Mouse (Mus musculus) CH12.LX (cell line): ENCODE measurements around the gene Rab3d. TPM values are rescaled to one million over a fixed set of nuclear protein-coding genes. Genes with fewer than 3 reads are reported as not detected.

ENCODE experiments used
- DNase-seq: peaks from one replicate; pipeline ENCODE4 v3.0.0-alpha.2; 2013; ENCODE audit errors: extremely low read depth
- H3K27ac ChIP-seq: 2 replicates; pipeline ENCODE4 v1.5.1; 2012; ENCODE audit warnings: low read depth, mild to moderate bottlenecking, control low read depth, moderate library complexity; ENCODE audit not compliant: insufficient read depth
- H3K27me3 ChIP-seq: replicated peaks from 2 replicates; pipeline ENCODE3; 2012; ENCODE audit warnings: inconsistent platforms
- H3K36me3 ChIP-seq, 2 experiments: replicated peaks in 1 of 2; 2 replicates each; pipeline versions ENCODE3 to v1.6.1; 2012; ENCODE audit warnings: inconsistent platforms in 1 of 2, low read length in 1 of 2, mild to moderate bottlenecking in 1 of 2, mixed read lengths in 1 of 2, moderate library complexity in 1 of 2; ENCODE audit not compliant: control insufficient read depth in 1 of 2, insufficient read depth in 1 of 2
- H3K4me1 ChIP-seq, 2 experiments: 2 replicates each; pipeline ENCODE4 v1.6.1; 2012; ENCODE audit warnings: inconsistent platforms in 1 of 2, moderate library complexity in 1 of 2; ENCODE audit not compliant: insufficient read depth in 2 of 2, control insufficient read depth in 1 of 2
- H3K4me2 ChIP-seq: 2 replicates; pipeline ENCODE4 v1.6.1; 2012; ENCODE audit warnings: low read depth, mild to moderate bottlenecking, control low read depth; ENCODE audit not compliant: poor library complexity, insufficient read depth, severe bottlenecking
- H3K4me3 ChIP-seq, 3 experiments: fragments of 150-350 bp in 1 of 3; sonication (generic) in 1 of 3; replicated peaks in 1 of 3; 2 replicates each; pipeline versions ENCODE3 to v1.5.1; 2011 to 2012; ENCODE audit warnings: low read depth in 2 of 3, low read length in 2 of 3, mild to moderate bottlenecking in 2 of 3, moderate library complexity in 2 of 3, control low read depth in 1 of 3, improper control_type of control experiment in 1 of 3, inconsistent platforms in 1 of 3, mixed read lengths in 1 of 3; ENCODE audit not compliant: poor library complexity in 1 of 3
- H3K79me2 ChIP-seq: replicated peaks from 2 replicates; pipeline ENCODE4 v1.6.1; 2012; ENCODE audit warnings: mild to moderate bottlenecking, moderate library complexity; ENCODE audit not compliant: control insufficient read depth, poor library complexity, insufficient read depth, severe bottlenecking; ENCODE audit errors: extremely low read depth
- H3K9ac ChIP-seq: 2 replicates; pipeline ENCODE4 v1.6.1; 2012; ENCODE audit warnings: low read depth, mild to moderate bottlenecking, control low read depth, moderate library complexity; ENCODE audit not compliant: insufficient read depth
- H3K9me3 ChIP-seq: replicated peaks from 2 replicates; pipeline ENCODE3; 2012; ENCODE audit warnings: low read length, inconsistent platforms, mixed read lengths
- CHD1 ChIP-seq: IDR thresholded peaks from 2 replicates; pipeline ENCODE4 v1.6.1; 2012; ENCODE audit warnings: low read depth, low read length, improper control_type of control experiment, inconsistent platforms
- CHD2 ChIP-seq: IDR thresholded peaks from 2 replicates; pipeline ENCODE4 v1.6.1; 2011; ENCODE audit warnings: low read length, improper control_type of control experiment
- CTCF ChIP-seq, 2 experiments: IDR thresholded peaks in 1 of 2; conservative IDR thresholded peaks in 1 of 2; 2 replicates each; pipeline ENCODE4 v1.5.1; 2011 to 2012; ENCODE audit warnings: low read depth in 2 of 2, low read length in 2 of 2, improper control_type of control experiment in 1 of 2, inconsistent platforms in 1 of 2, mild to moderate bottlenecking in 1 of 2, moderate library complexity in 1 of 2
- ETS1 ChIP-seq: conservative IDR thresholded peaks from 2 replicates; pipeline ENCODE4 v1.6.1; 2012; ENCODE audit warnings: low read depth, mild to moderate bottlenecking, inconsistent platforms, low read length, improper control_type of control experiment, moderate library complexity
- GABPA ChIP-seq: IDR thresholded peaks from 2 replicates; pipeline ENCODE4 v1.6.1; 2012; ENCODE audit warnings: low read depth, low read length, improper control_type of control experiment, inconsistent platforms; ENCODE audit not compliant: insufficient replicate concordance
- HCFC1 ChIP-seq: IDR thresholded peaks from 2 replicates; pipeline ENCODE4 v1.6.1; 2012; ENCODE audit warnings: low read depth, mild to moderate bottlenecking, inconsistent platforms, low read length, improper control_type of control experiment
- IRF4 ChIP-seq: IDR thresholded peaks from 2 replicates; pipeline ENCODE4 v1.6.1; 2014; ENCODE audit warnings: low read depth, mild to moderate bottlenecking, inconsistent platforms, low read length, improper control_type of control experiment
- JUN ChIP-seq: IDR thresholded peaks from 2 replicates; pipeline ENCODE4 v1.6.1; 2011; ENCODE audit warnings: low read depth, mild to moderate bottlenecking, low read length, improper control_type of control experiment, moderate library complexity; ENCODE audit not compliant: insufficient read depth
- KAT2A ChIP-seq: IDR thresholded peaks from 2 replicates; pipeline ENCODE4 v1.6.1; 2012; ENCODE audit warnings: low read length, improper control_type of control experiment, inconsistent platforms; ENCODE audit not compliant: insufficient replicate concordance
- MAFK ChIP-seq: IDR thresholded peaks from 2 replicates; pipeline ENCODE4 v1.6.1; 2011; ENCODE audit warnings: low read length, improper control_type of control experiment; ENCODE audit not compliant: insufficient replicate concordance
- MAZ ChIP-seq: IDR thresholded peaks from 2 replicates; pipeline ENCODE4 v1.6.1; 2012; ENCODE audit warnings: low read depth, mild to moderate bottlenecking, inconsistent platforms, low read length, improper control_type of control experiment, moderate library complexity
- MEF2A ChIP-seq: IDR thresholded peaks from 2 replicates; pipeline ENCODE4 v1.6.1; 2014; ENCODE audit warnings: low read depth, mild to moderate bottlenecking, inconsistent platforms, low read length, improper control_type of control experiment, borderline replicate concordance
- MYC ChIP-seq: IDR thresholded peaks from 2 replicates; pipeline ENCODE4 v1.6.1; 2011; ENCODE audit warnings: low read depth, mild to moderate bottlenecking, improper control_type of control experiment, low read length
- NELFE ChIP-seq: IDR thresholded peaks from 2 replicates; pipeline ENCODE4 v1.6.1; 2011; ENCODE audit warnings: low read depth, low read length, improper control_type of control experiment
- PAX5 ChIP-seq: IDR thresholded peaks from 2 replicates; pipeline ENCODE4 v1.6.1; 2012; ENCODE audit warnings: low read length, inconsistent platforms, mixed read lengths
- POLR2A ChIP-seq: IDR thresholded peaks from 2 replicates; pipeline ENCODE4 v1.6.1; 2011; ENCODE audit warnings: low read depth, mild to moderate bottlenecking, improper control_type of control experiment, low read length
- POLR2AphosphoS2 ChIP-seq: IDR thresholded peaks from 2 replicates; pipeline ENCODE4 v1.6.1; 2011; ENCODE audit warnings: low read depth, low read length, improper control_type of control experiment
- RCOR1 ChIP-seq: conservative IDR thresholded peaks from 2 replicates; pipeline ENCODE4 v1.6.1; 2012; ENCODE audit warnings: low read depth, mild to moderate bottlenecking, inconsistent platforms, low read length, improper control_type of control experiment
- SIN3A ChIP-seq: IDR thresholded peaks from 2 replicates; pipeline ENCODE4 v1.6.1; 2012; ENCODE audit warnings: low read length, improper control_type of control experiment, inconsistent platforms
- SMC3 ChIP-seq: IDR thresholded peaks from 2 replicates; pipeline ENCODE4 v1.6.1; 2011; ENCODE audit warnings: low read depth, low read length, improper control_type of control experiment
- TCF12 ChIP-seq: IDR thresholded peaks from 2 replicates; pipeline ENCODE4 v1.6.1; 2014; ENCODE audit warnings: low read depth, mild to moderate bottlenecking, inconsistent platforms, low read length, improper control_type of control experiment
- UBTF ChIP-seq: IDR thresholded peaks from 2 replicates; pipeline ENCODE4 v1.6.1; 2012; ENCODE audit warnings: low read depth, mild to moderate bottlenecking, inconsistent platforms, low read length, improper control_type of control experiment, moderate library complexity
- USF2 ChIP-seq: conservative IDR thresholded peaks from 2 replicates; pipeline ENCODE4 v1.6.1; 2011; ENCODE audit warnings: low read depth, low read length, improper control_type of control experiment
- ZKSCAN1 ChIP-seq: IDR thresholded peaks from 2 replicates; pipeline ENCODE4 v1.6.1; 2012; ENCODE audit warnings: low read depth, inconsistent platforms, low read length, improper control_type of control experiment, borderline replicate concordance
- ZMIZ1 ChIP-seq: IDR thresholded peaks from 2 replicates; pipeline ENCODE4 v1.6.1; 2012; ENCODE audit warnings: low read depth, mild to moderate bottlenecking, inconsistent platforms, low read length, improper control_type of control experiment
- ZNF384 ChIP-seq: IDR thresholded peaks from 2 replicates; pipeline ENCODE4 v1.6.1; 2012; ENCODE audit warnings: low read depth, low read length, improper control_type of control experiment, inconsistent platforms
- dilution Hi-C: fragments of 300-500 bp; cut with MboI; formaldehyde crosslinking; loops from 2 replicates; pipeline ENCODE4 v1.14.3; 2020; ENCODE audit warnings: low sequenced_read_pairs; ENCODE audit not compliant: extremely low pct_unique_long_range_greater_than_20kb, extremely low pct_ligation_motif_present
- in situ Hi-C: fragments of 300-500 bp; cut with MboI; formaldehyde crosslinking; loops from 3 replicates; pipeline ENCODE4 v1.14.3; 2019; ENCODE audit warnings: low sequenced_read_pairs, low pct_ligation_motif_present, low pct_unique_long_range_greater_than_20kb, mixed read lengths
- polyA plus RNA-seq: library from polyadenylated mRNA; unstranded; fragments of >175 nt; gene quantifications from 2 replicates; pipeline ENCODE4 v1.2.1, GENCODE M21; 2012; ENCODE audit warnings: low read depth; ENCODE audit not compliant: insufficient read length
- total RNA-seq, 2 experiments: library from RNA; depleted of rRNA; stranded (reverse); fragments of 300-350 nt in 1 of 2; fragments of >200 nt in 1 of 2; gene quantifications; 2 replicates each; pipeline ENCODE4 v1.2.3; 2012 to 2014

Gene Rab3d
- total and polyA plus RNA-seq, 3 experiments, result 0.90 to 3.7 (median 0.91) TPM

DNA sequence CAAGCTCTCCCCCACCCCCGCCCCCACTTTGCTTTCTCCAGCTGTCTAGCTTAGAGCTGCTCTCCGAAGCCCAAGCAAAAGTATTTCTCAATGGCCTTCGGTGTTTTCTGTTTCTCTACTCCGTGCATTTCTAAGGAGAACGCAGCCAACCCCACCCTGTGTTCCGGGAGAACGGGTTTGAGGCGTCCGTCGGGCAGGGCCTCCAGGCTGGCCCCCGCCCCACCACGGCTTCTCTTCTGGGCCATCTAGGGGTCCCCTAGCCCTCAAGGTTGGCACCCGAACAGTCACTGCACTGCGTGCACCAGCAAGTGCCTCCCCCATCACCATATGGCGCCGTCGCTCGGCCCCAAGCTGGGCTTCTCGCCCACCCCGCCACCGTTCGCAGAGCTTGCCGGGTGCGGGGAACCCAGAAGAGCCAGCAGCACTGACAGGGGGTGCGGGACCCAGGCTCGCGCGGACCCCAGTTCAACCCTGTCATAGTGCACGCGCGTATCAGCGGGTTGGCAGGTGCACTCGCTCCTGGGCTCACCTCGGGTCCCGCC, 428 bp downstream of the Rab3d start:
- H3K4me3 ChIP-seq, result peak overlapping the region; percentile 53 to 73 (median 53)
- no peaks in the 10 kb centered on the region for H3K9me3 ChIP-seq
- dilution Hi-C loops, result no loop called here
- no peak for TF ChIP-seq ZKSCAN1
- TF ChIP-seq ZNF384, result no peak
- no peak for TF ChIP-seq MEF2A
- no peak for TF ChIP-seq ETS1
- no peak for TF ChIP-seq CTCF (conservative IDR thresholded peaks at IDR 0.05 in 1 of 2, IDR thresholded peaks at IDR 0.05 in 1 of 2; ENCODE audit: low read depth in 2 of 2, low read length in 2 of 2)
- no peak for TF ChIP-seq UBTF
- no peak for TF ChIP-seq MAZ
- no peak for TF ChIP-seq SMC3
- TF ChIP-seq IRF4, result no peak
- no peak for TF ChIP-seq CHD1
- no peak for TF ChIP-seq PAX5
- no peak for TF ChIP-seq TCF12
- TF ChIP-seq NELFE, result no peak
- no peak for TF ChIP-seq SIN3A
- no peak for TF ChIP-seq ZMIZ1
- no peak for TF ChIP-seq POLR2AphosphoS2
- no peak for TF ChIP-seq HCFC1
- no peak for TF ChIP-seq GABPA
- TF ChIP-seq MAFK, result no peak
- TF ChIP-seq MYC, result no peak
- H3K4me2 ChIP-seq, result peak overlapping the region; percentile 60
- H3K4me1 ChIP-seq, result peaks cover 6 to 9% of the 10 kb centered on the region in 2 experiments; a peak in 3 of 4 replicates
- no peaks in the 10 kb centered on the region for H3K79me2 ChIP-seq
- no peaks in the 10 kb centered on the region for H3K36me3 ChIP-seq
- H3K27ac ChIP-seq, result no peak overlapping the region
- H3K9ac ChIP-seq, result peak overlapping the region; percentile 35
- in situ Hi-C loops, result no loop called here
- peaks cover 54% of the 10 kb centered on the region for H3K27me3 ChIP-seq
- no peak for DNase-seq

DNA sequence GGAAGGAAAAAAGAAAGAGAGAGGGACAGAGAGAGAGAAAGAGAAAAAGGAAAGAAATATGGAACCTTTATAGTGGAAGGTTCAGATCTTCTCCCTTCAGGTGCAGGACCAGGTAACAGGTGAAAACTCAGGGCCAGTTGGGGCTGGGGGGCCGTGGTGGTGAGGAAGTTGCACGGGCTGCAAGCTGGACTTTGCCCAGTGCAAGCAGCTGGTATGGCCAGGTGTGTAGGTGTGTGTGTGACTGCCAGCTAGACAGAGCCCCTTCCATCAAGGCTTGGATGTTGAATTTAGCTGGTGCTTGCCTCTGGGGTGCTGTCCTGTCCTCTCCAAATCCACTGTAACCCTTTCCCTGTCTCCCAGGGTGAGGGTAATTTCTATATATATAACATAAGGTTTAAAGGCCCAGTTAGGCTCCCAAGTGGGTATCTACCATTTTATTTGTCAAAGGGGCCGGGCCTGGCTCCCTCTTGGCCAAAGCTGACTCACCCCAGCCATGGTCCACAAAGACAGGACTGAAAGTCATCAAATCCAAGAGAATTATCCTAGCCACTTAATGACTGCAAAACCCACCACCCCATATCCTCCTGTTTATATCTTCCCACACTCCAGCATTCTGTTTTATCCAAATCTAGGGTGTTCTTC, 1.0 kb downstream of the Rab3d start:
- peak overlapping the region; percentile 60 for H3K4me2 ChIP-seq
- H3K27ac ChIP-seq, result no peak overlapping the region
- H3K27me3 ChIP-seq, result peaks cover 57% of the 10 kb centered on the region
- dilution Hi-C loops (no loop called here), in situ Hi-C loops (no loop called here)
- peaks cover 5 to 9% of the 10 kb centered on the region in 2 experiments; a peak in 3 of 4 replicates for H3K4me1 ChIP-seq
- peak overlapping the region in 1 of 3 experiments; percentile 53 for H3K4me3 ChIP-seq
- no peaks in the 10 kb centered on the region for H3K36me3 ChIP-seq
- DNase-seq, result no peak
- no peaks in the 10 kb centered on the region for H3K9me3 ChIP-seq
- H3K79me2 ChIP-seq, result no peaks in the 10 kb centered on the region
- H3K9ac ChIP-seq, result 0 out of 2 replicates have a peak overlapping the region, but pooled peaks have one; percentile 35
- TF ChIP-seq RCOR1 (no peak), TCF12 (no peak), SIN3A (no peak), MAZ (no peak), POLR2A (no peak), PAX5 (no peak), ZMIZ1 (no peak), CHD2 (no peak), CHD1 (no peak), KAT2A (no peak), USF2 (no peak), JUN (no peak), NELFE (no peak)
